Mouse (Mus musculus): ENCODE data around the gene Ddias. TPM values are rescaled to one million over a fixed set of nuclear protein-coding genes. Genes with fewer than 3 reads are reported as not detected.

Ddias gene
- polyA plus RNA-seq, 1 experiment: 0.28 TPM

DNA sequence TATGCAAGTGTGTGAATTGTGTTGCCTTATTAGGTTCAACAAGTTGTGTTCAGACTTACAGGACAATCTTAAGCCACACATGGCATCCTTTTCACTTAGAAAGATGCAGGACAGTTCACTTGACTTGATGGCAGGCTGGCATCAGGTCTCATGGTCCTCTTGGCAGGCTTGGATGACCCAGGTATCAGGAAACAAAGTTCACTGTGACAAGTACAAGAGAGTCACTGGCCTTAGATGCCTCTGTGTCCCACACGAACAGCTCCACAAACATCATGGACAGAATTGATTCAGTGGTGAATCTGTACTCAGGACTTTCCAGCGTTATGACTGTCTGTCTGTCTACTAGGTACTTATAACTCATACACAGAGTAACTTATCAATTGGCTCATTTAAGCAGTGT is 39.7 kb downstream of the Ddias start:
- Histone ChIP-seq H3K27me3 (ENCODE audit: control insufficient read depth, insufficient read depth, low read length) (no peaks in the 10 kb centered on the region), H3K27ac (ENCODE audit: insufficient read depth, low read length) (no peak overlapping the region), H3K4me1 (ENCODE audit: control insufficient read depth, insufficient read depth, insufficient read length) (no peaks in the 10 kb centered on the region; the same call in 1 of the 2 replicates), H3K4me3 (ENCODE audit: extremely low read depth, insufficient read depth, insufficient read length) (no peak overlapping the region), H3K36me3 (ENCODE audit: control insufficient read depth, insufficient read depth, low read length) (peaks cover 7% of the 10 kb centered on the region; the same call in 1 of the 2 replicates)
- no peak for TF ChIP-seq CTCF (IDR thresholded peaks at IDR 0.05; ENCODE audit: extremely low read depth, insufficient read depth, insufficient read length, insufficient replicate concordance)
- TF ChIP-seq POLR2A (IDR thresholded peaks at IDR 0.05; ENCODE audit: low read depth, low read length): no peak
- 88% methylated on average over 2 of the region's 2 CpGs for WGBS
- DNase-seq (ENCODE audit: low read depth in 1 of 2, low spot score in 2 of 2): no peak

- no peak for TF ChIP-seq CTCF (IDR thresholded peaks at IDR 0.05; ENCODE audit: extremely low read depth, insufficient read depth, insufficient read length, insufficient replicate concordance)
- TF ChIP-seq POLR2A (IDR thresholded peaks at IDR 0.05; ENCODE audit: low read depth, low read length): no peak
- no peaks in the 10 kb centered on the region for H3K27me3 ChIP-seq (ENCODE audit: control insufficient read depth, insufficient read depth, low read length)
- no peaks in the 10 kb centered on the region; the same call in 1 of the 2 replicates for H3K4me1 ChIP-seq (ENCODE audit: control insufficient read depth, insufficient read depth, insufficient read length)
- H3K36me3 ChIP-seq (ENCODE audit: control insufficient read depth, insufficient read depth, low read length): peaks cover 7% of the 10 kb centered on the region; the same call in 1 of the 2 replicates
- no peak overlapping the region for H3K4me3 ChIP-seq (ENCODE audit: extremely low read depth, insufficient read depth, insufficient read length)
- H3K27ac ChIP-seq (ENCODE audit: insufficient read depth, low read length): no peak overlapping the region
- WGBS: 67% methylated on average over 6 of the region's 6 CpGs
- no peak for DNase-seq (ENCODE audit: low read depth in 1 of 2, low spot score in 2 of 2)
These were observed 41.7 kb downstream of the Ddias start for GRCm38 (mm10) chr7:92832395-92832794.

GRCm38 (mm10) chr7:92827981-92828380 is 46.1 kb downstream of the Ddias start:
- DNase-seq (ENCODE audit: low read depth in 1 of 2, low spot score in 2 of 2): no peak
- 69% methylated on average over 3 of the region's 3 CpGs for WGBS
- no peaks in the 10 kb centered on the region; the same call in 1 of the 2 replicates for H3K4me1 ChIP-seq (ENCODE audit: control insufficient read depth, insufficient read depth, insufficient read length)
- H3K27me3 ChIP-seq (ENCODE audit: control insufficient read depth, insufficient read depth, low read length): no peaks in the 10 kb centered on the region
- H3K27ac ChIP-seq (ENCODE audit: insufficient read depth, low read length): no peak overlapping the region
- no peak overlapping the region for H3K4me3 ChIP-seq (ENCODE audit: extremely low read depth, insufficient read depth, insufficient read length)
- H3K36me3 ChIP-seq (ENCODE audit: control insufficient read depth, insufficient read depth, low read length): peaks cover 7% of the 10 kb centered on the region
- no peak for TF ChIP-seq POLR2A (IDR thresholded peaks at IDR 0.05; ENCODE audit: low read depth, low read length)
- TF ChIP-seq CTCF (IDR thresholded peaks at IDR 0.05; ENCODE audit: extremely low read depth, insufficient read depth, insufficient read length, insufficient replicate concordance): no peak

- H3K27me3 ChIP-seq (ENCODE audit: control insufficient read depth, insufficient read depth, low read length): no peaks in the 10 kb centered on the region
- no peak overlapping the region for H3K4me3 ChIP-seq (ENCODE audit: extremely low read depth, insufficient read depth, insufficient read length)
- WGBS: 83% methylated on average over 3 of the region's 3 CpGs
- H3K36me3 ChIP-seq (ENCODE audit: control insufficient read depth, insufficient read depth, low read length): peaks cover 6% of the 10 kb centered on the region
- no peak overlapping the region for H3K27ac ChIP-seq (ENCODE audit: insufficient read depth, low read length)
- H3K4me1 ChIP-seq (ENCODE audit: control insufficient read depth, insufficient read depth, insufficient read length): peaks cover 2% of the 10 kb centered on the region; the same call in 1 of the 2 replicates
- TF ChIP-seq CTCF (IDR thresholded peaks at IDR 0.05; ENCODE audit: extremely low read depth, insufficient read depth, insufficient read length, insufficient replicate concordance): no peak
- TF ChIP-seq POLR2A (IDR thresholded peaks at IDR 0.05; ENCODE audit: low read depth, low read length): no peak
- DNase-seq (ENCODE audit: low read depth in 1 of 2, low spot score in 2 of 2): no peak
These were observed 47.8 kb downstream of the Ddias start for GRCm38 (mm10) chr7:92826248-92826647.

DNA sequence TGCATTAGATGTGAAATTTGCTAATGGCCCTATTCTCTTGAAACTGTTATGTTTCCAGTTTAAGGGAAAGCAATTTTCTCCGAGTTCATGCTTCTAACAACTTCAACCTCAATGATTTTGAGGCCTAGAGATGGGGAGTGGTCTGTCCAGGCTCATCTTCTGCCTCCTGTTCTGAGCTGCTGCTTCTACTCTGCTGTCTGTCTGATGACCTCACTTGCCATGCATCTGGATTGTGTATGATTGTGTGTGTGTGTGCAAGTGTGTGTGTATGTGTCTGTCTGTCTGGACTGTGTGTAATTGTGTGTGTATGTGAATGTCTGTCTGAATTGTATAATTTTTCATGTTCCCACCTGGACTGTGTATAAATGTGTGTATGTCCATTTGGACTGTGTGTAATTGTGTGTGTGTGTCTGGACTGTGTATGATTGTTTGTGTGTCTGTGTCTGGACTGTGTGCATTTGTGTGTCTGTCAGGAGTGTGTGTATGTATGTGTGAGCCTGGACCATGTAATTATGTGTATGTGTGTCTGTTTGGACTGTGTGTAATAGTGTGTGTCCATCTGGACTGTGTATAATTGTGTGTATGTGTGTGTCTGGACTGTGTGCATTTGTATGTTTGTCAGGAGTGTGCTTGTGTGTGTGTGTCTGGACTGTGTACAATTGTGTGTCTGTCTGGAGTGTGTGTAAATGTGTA is 51.5 kb downstream of the Ddias start:
- Histone ChIP-seq H3K4me1 (ENCODE audit: control insufficient read depth, insufficient read depth, insufficient read length) (peaks cover 9% of the 10 kb centered on the region; the same call in 1 of the 2 replicates), H3K4me3 (ENCODE audit: extremely low read depth, insufficient read depth, insufficient read length) (no peak overlapping the region), H3K27me3 (ENCODE audit: control insufficient read depth, insufficient read depth, low read length) (no peaks in the 10 kb centered on the region), H3K27ac (ENCODE audit: insufficient read depth, low read length) (no peak overlapping the region), H3K36me3 (ENCODE audit: control insufficient read depth, insufficient read depth, low read length) (peaks cover 3% of the 10 kb centered on the region; the same call in 1 of the 2 replicates)
- no peak for DNase-seq (ENCODE audit: low read depth in 1 of 2, low spot score in 2 of 2)
- 64% methylated on average over 1 of the region's 1 CpGs for WGBS
- TF ChIP-seq POLR2A (IDR thresholded peaks at IDR 0.05; ENCODE audit: low read depth, low read length) (no peak), CTCF (IDR thresholded peaks at IDR 0.05; ENCODE audit: extremely low read depth, insufficient read depth, insufficient read length, insufficient replicate concordance) (no peak)

DNA sequence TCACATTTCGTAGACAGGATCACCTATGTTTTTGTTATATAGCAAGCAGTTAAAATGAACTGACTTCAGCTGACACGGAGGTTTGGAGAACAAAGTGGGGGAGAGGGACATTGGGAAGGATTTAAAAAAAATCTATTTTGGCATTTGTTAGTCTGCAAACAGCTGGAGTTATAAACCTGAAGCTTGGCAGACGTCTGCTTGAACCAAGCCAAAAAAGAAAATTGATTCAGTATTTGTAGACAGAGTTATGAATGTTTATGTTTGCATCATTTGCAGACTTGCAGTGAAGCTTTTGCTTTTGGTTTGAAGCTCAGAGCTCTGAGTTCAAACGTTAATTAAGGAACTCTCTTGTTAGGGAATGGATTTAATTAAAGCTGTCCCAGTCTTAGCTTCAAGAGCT is 52.2 kb downstream of the Ddias start:
- no peak for DNase-seq (ENCODE audit: low read depth in 1 of 2, low spot score in 2 of 2)
- H3K4me3 ChIP-seq (ENCODE audit: extremely low read depth, insufficient read depth, insufficient read length): peak overlapping the region; percentile 11; the same call in 1 of the 2 replicates
- no peak overlapping the region for H3K27ac ChIP-seq (ENCODE audit: insufficient read depth, low read length)
- H3K4me1 ChIP-seq (ENCODE audit: control insufficient read depth, insufficient read depth, insufficient read length): peaks cover 14% of the 10 kb centered on the region
- H3K27me3 ChIP-seq (ENCODE audit: control insufficient read depth, insufficient read depth, low read length): no peaks in the 10 kb centered on the region
- H3K36me3 ChIP-seq (ENCODE audit: control insufficient read depth, insufficient read depth, low read length): peaks cover 3% of the 10 kb centered on the region; the same call in 1 of the 2 replicates
- WGBS: 69% methylated on average over 4 of the region's 4 CpGs
- TF ChIP-seq POLR2A (IDR thresholded peaks at IDR 0.05; ENCODE audit: low read depth, low read length): no peak
- TF ChIP-seq CTCF (IDR thresholded peaks at IDR 0.05; ENCODE audit: extremely low read depth, insufficient read depth, insufficient read length, insufficient replicate concordance): no peak

DNA sequence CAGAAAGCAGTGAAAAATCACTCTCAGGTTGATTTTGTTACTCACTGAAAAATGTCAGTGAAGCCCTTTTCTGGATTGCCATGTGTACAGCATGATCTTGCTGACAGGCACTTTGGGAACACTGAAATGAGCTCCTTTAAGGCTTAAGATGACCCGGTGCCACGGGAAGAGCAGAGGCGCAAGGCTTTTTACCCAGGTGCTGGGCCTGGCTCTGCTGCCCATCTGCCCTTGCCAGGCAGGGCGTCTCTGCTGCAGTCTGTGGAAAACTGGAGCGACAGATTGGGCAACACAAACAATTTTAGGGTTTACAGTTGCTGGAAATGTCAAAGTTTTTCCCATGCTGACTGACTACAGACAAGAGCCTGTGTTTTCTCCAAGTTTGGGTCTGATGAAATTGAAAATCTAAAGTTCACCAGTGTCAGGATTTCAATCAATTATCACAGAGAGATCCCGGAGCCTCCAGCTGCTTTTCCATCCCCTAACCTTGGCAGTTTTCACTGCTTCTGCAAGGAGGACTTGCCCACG is 53.0 kb downstream of the Ddias start:
- peaks cover 19% of the 10 kb centered on the region for H3K4me1 ChIP-seq (ENCODE audit: control insufficient read depth, insufficient read depth, insufficient read length)
- peak overlapping the region; percentile 46 for H3K4me3 ChIP-seq (ENCODE audit: extremely low read depth, insufficient read depth, insufficient read length)
- TF ChIP-seq POLR2A (IDR thresholded peaks at IDR 0.05; ENCODE audit: low read depth, low read length): no peak
- TF ChIP-seq CTCF (IDR thresholded peaks at IDR 0.05; ENCODE audit: extremely low read depth, insufficient read depth, insufficient read length, insufficient replicate concordance): no peak
- peaks cover 3% of the 10 kb centered on the region; the same call in 1 of the 2 replicates for H3K36me3 ChIP-seq (ENCODE audit: control insufficient read depth, insufficient read depth, low read length)
- H3K27me3 ChIP-seq (ENCODE audit: control insufficient read depth, insufficient read depth, low read length): no peaks in the 10 kb centered on the region
- 74% methylated on average over 7 of the region's 7 CpGs for WGBS
- H3K27ac ChIP-seq (ENCODE audit: insufficient read depth, low read length): peak overlapping the region; percentile 74
- DNase-seq (ENCODE audit: low read depth in 1 of 2, low spot score in 2 of 2): no peak

All from spleen, adult 2 months (tissue).